Mouse (Mus musculus): ENCODE data around the gene Slc9a3r1. TPM values are rescaled to one million over a fixed set of nuclear protein-coding genes. Genes with fewer than 3 reads are reported as not detected.

Gene Slc9a3r1
- polyA plus RNA-seq, 1 experiment from 2014 or later, result 88.7 TPM

- no peak overlapping the region for H3K9ac ChIP-seq (ENCODE audit: low read depth, low read length)
- H3K36me3 ChIP-seq (ENCODE audit: control insufficient read depth, insufficient read depth), result peaks cover 2% of the 10 kb centered on the region; the same call in 1 of the 2 replicates
- H3K27ac ChIP-seq (ENCODE audit: low read length), result no peak overlapping the region
- ATAC-seq (ENCODE audit: low read depth), result no peak
- WGBS (ENCODE audit: insufficient replicate concordance), result 71% methylated on average over 4 of the region's 4 CpGs
- peaks cover 41% of the 10 kb centered on the region for H3K4me1 ChIP-seq (ENCODE audit: control insufficient read depth, low read depth, low read length)
- H3K4me2 ChIP-seq (ENCODE audit: low read depth, low read length), result no peak overlapping the region
- peaks cover 6% of the 10 kb centered on the region for H3K27me3 ChIP-seq (ENCODE audit: control insufficient read depth, insufficient read depth, low read depth, low read length)
- no peaks in the 10 kb centered on the region for H3K9me3 ChIP-seq (replicated peaks; ENCODE audit: control insufficient read depth, low read length)
- H3K4me3 ChIP-seq (ENCODE audit: low read depth, low read length), result no peak overlapping the region
These were observed 6.3 kb downstream of the Slc9a3r1 start for GRCm38 (mm10) chr11:115169430-115169829.

- H3K27ac ChIP-seq (ENCODE audit: low read length), result no peak overlapping the region
- no peaks in the 10 kb centered on the region for H3K27me3 ChIP-seq (ENCODE audit: control insufficient read depth, insufficient read depth, low read depth, low read length)
- H3K9ac ChIP-seq (ENCODE audit: low read depth, low read length), result no peak overlapping the region
- 56% methylated on average over 8 of the region's 8 CpGs for WGBS (ENCODE audit: insufficient replicate concordance)
- no peak for ATAC-seq (ENCODE audit: low read depth)
- peaks cover 2% of the 10 kb centered on the region; the same call in 1 of the 2 replicates for H3K36me3 ChIP-seq (ENCODE audit: control insufficient read depth, insufficient read depth)
- H3K4me2 ChIP-seq (ENCODE audit: low read depth, low read length), result no peak overlapping the region
- no peaks in the 10 kb centered on the region for H3K9me3 ChIP-seq (replicated peaks; ENCODE audit: control insufficient read depth, low read length)
- no peak overlapping the region for H3K4me3 ChIP-seq (ENCODE audit: low read depth, low read length)
- peaks cover 55% of the 10 kb centered on the region for H3K4me1 ChIP-seq (ENCODE audit: control insufficient read depth, low read depth, low read length)
These were observed 8.0 kb downstream of the Slc9a3r1 start for GRCm38 (mm10) chr11:115171125-115171524.

- Histone ChIP-seq H3K27ac (ENCODE audit: low read length) (no peak overlapping the region), H3K9me3 (replicated peaks; ENCODE audit: control insufficient read depth, low read length) (no peaks in the 10 kb centered on the region), H3K4me1 (ENCODE audit: control insufficient read depth, low read depth, low read length) (peaks cover 40% of the 10 kb centered on the region), H3K36me3 (ENCODE audit: control insufficient read depth, insufficient read depth) (peaks cover 2% of the 10 kb centered on the region; the same call in 1 of the 2 replicates), H3K4me3 (ENCODE audit: low read depth, low read length) (no peak overlapping the region), H3K27me3 (ENCODE audit: control insufficient read depth, insufficient read depth, low read depth, low read length) (no peaks in the 10 kb centered on the region), H3K9ac (ENCODE audit: low read depth, low read length) (no peak overlapping the region), H3K4me2 (ENCODE audit: low read depth, low read length) (no peak overlapping the region)
- 34% methylated on average over 4 of the region's 4 CpGs for WGBS (ENCODE audit: insufficient replicate concordance)
- peak; percentile 52 for ATAC-seq (ENCODE audit: low read depth)
These were observed 9.7 kb downstream of the Slc9a3r1 start for GRCm38 (mm10) chr11:115172825-115173287.

- WGBS (ENCODE audit: insufficient replicate concordance), result 18% methylated on average over 16 of the region's 16 CpGs
- peak overlapping the region; percentile 14; the same call in 1 of the 2 replicates for H3K4me2 ChIP-seq (ENCODE audit: low read depth, low read length)
- H3K36me3 ChIP-seq (ENCODE audit: control insufficient read depth, insufficient read depth), result no peaks in the 10 kb centered on the region
- no peak overlapping the region for H3K27ac ChIP-seq (ENCODE audit: low read length)
- H3K9me3 ChIP-seq (replicated peaks; ENCODE audit: control insufficient read depth, low read length), result no peaks in the 10 kb centered on the region
- H3K27me3 ChIP-seq (ENCODE audit: control insufficient read depth, insufficient read depth, low read depth, low read length), result no peaks in the 10 kb centered on the region
- ATAC-seq (ENCODE audit: low read depth), result no peak
- no peak overlapping the region for H3K4me3 ChIP-seq (ENCODE audit: low read depth, low read length)
- no peak overlapping the region; the same call in 1 of the 2 replicates for H3K9ac ChIP-seq (ENCODE audit: low read depth, low read length)
- peaks cover 39% of the 10 kb centered on the region for H3K4me1 ChIP-seq (ENCODE audit: control insufficient read depth, low read depth, low read length)
These were observed 10.6 kb downstream of the Slc9a3r1 start for GRCm38 (mm10) chr11:115173549-115174339.

- Histone ChIP-seq H3K4me1 (ENCODE audit: control insufficient read depth, low read depth, low read length) (peaks cover 37% of the 10 kb centered on the region), H3K9ac (ENCODE audit: low read depth, low read length) (no peak overlapping the region), H3K36me3 (ENCODE audit: control insufficient read depth, insufficient read depth) (no peaks in the 10 kb centered on the region)
These were observed 13.5 kb downstream of the Slc9a3r1 start for GRCm38 (mm10) chr11:115176399-115177190.

GRCm38 (mm10) chr11:115177559-115178195 is 14.5 kb downstream of the Slc9a3r1 start:
- Histone ChIP-seq H3K4me1 (ENCODE audit: control insufficient read depth, low read depth, low read length) (peaks cover 34% of the 10 kb centered on the region), H3K27ac (ENCODE audit: low read length) (peak overlapping the region; percentile 66), H3K4me2 (ENCODE audit: low read depth, low read length) (peak overlapping the region; percentile 37), H3K27me3 (ENCODE audit: control insufficient read depth, insufficient read depth, low read depth, low read length) (no peaks in the 10 kb centered on the region), H3K4me3 (ENCODE audit: low read depth, low read length) (0 out of 2 replicates have a peak overlapping the region, but pooled peaks have one; percentile 3), H3K9ac (ENCODE audit: low read depth, low read length) (no peak overlapping the region), H3K9me3 (replicated peaks; ENCODE audit: control insufficient read depth, low read length) (no peaks in the 10 kb centered on the region), H3K36me3 (ENCODE audit: control insufficient read depth, insufficient read depth) (0 out of 2 replicates have a peak, but pooled peaks cover 2% of the 10 kb centered on the region)
- 60% methylated on average over 10 of the region's 10 CpGs for WGBS (ENCODE audit: insufficient replicate concordance)
- peak; percentile 76 for ATAC-seq (ENCODE audit: low read depth)

More at GRCm38 (mm10) chr11:115176399-115177190, 13.5 kb downstream of the Slc9a3r1 start:
- Histone ChIP-seq H3K4me2 (ENCODE audit: low read depth, low read length) (no peak overlapping the region), H3K9me3 (replicated peaks; ENCODE audit: control insufficient read depth, low read length) (no peaks in the 10 kb centered on the region), H3K27ac (ENCODE audit: low read length) (peak overlapping the region; percentile 64), H3K27me3 (ENCODE audit: control insufficient read depth, insufficient read depth, low read depth, low read length) (no peaks in the 10 kb centered on the region), H3K4me3 (ENCODE audit: low read depth, low read length) (no peak overlapping the region)
- WGBS (ENCODE audit: insufficient replicate concordance), result 75% methylated on average over 24 of the region's 24 CpGs
- ATAC-seq (ENCODE audit: low read depth), result no peak

- no peak overlapping the region for H3K4me2 ChIP-seq (ENCODE audit: low read depth, low read length)
- 61% methylated on average over 2 of the region's 2 CpGs for WGBS (ENCODE audit: insufficient replicate concordance)
- H3K4me3 ChIP-seq (ENCODE audit: low read depth, low read length), result no peak overlapping the region
- peak; percentile 12; the same call in 1 of the 2 replicates for ATAC-seq (ENCODE audit: low read depth)
- H3K27ac ChIP-seq (ENCODE audit: low read length), result peak overlapping the region; percentile 66
- no peak overlapping the region for H3K9ac ChIP-seq (ENCODE audit: low read depth, low read length)
- peaks cover 25% of the 10 kb centered on the region for H3K4me1 ChIP-seq (ENCODE audit: control insufficient read depth, low read depth, low read length)
- H3K27me3 ChIP-seq (ENCODE audit: control insufficient read depth, insufficient read depth, low read depth, low read length), result no peaks in the 10 kb centered on the region
- no peaks in the 10 kb centered on the region for H3K9me3 ChIP-seq (replicated peaks; ENCODE audit: control insufficient read depth, low read length)
- 0 out of 2 replicates have a peak, but pooled peaks cover 2% of the 10 kb centered on the region for H3K36me3 ChIP-seq (ENCODE audit: control insufficient read depth, insufficient read depth)
These were observed 15.6 kb downstream of the Slc9a3r1 start for GRCm38 (mm10) chr11:115178766-115179165.

GRCm38 (mm10) chr11:115179191-115179590 is 16.1 kb downstream of the Slc9a3r1 start:
- Histone ChIP-seq H3K4me1 (ENCODE audit: control insufficient read depth, low read depth, low read length) (peaks cover 21% of the 10 kb centered on the region), H3K36me3 (ENCODE audit: control insufficient read depth, insufficient read depth) (0 out of 2 replicates have a peak, but pooled peaks cover 2% of the 10 kb centered on the region), H3K27ac (ENCODE audit: low read length) (no peak overlapping the region), H3K9me3 (replicated peaks; ENCODE audit: control insufficient read depth, low read length) (no peaks in the 10 kb centered on the region), H3K4me2 (ENCODE audit: low read depth, low read length) (no peak overlapping the region), H3K27me3 (ENCODE audit: control insufficient read depth, insufficient read depth, low read depth, low read length) (no peaks in the 10 kb centered on the region), H3K9ac (ENCODE audit: low read depth, low read length) (no peak overlapping the region), H3K4me3 (ENCODE audit: low read depth, low read length) (no peak overlapping the region)
- WGBS (ENCODE audit: insufficient replicate concordance), result 64% methylated on average over 6 of the region's 6 CpGs
- no peak for ATAC-seq (ENCODE audit: low read depth)

All from liver, embryonic 16.5 days (tissue).